ENCODE assay signal across 6 mouse cellular contexts in genomic region chr19:32787388-32787787, GRCm38 (mm10). TPM values are rescaled to one million over a fixed set of nuclear protein-coding genes. Genes with fewer than 3 reads are reported as not detected.
DNase-seq lines count a peak whose midpoint lies in the region; ATAC-seq and TF ChIP-seq lines count a peak whose summit lies in the region.
"Not testable (repeated sequence)": the region's sequence is repeated elsewhere in the genome, so short reads cannot be mapped to it uniquely, and the experiment has no call there.

No protein-coding gene starts in this region.

- 0 out of 2 replicates have a peak overlapping the region, but pooled peaks have one; percentile 32 for H3K4me2 ChIP-seq in CH12.LX (ENCODE audit: insufficient read depth, low read depth, poor library complexity, severe bottlenecking)
- H3K4me2 ChIP-seq in midbrain, embryonic 11.5 days: not testable (repeated sequence)

- H3K4me1 ChIP-seq in CH12.LX (ENCODE audit: control insufficient read depth in 1 of 2, insufficient read depth in 2 of 2): peaks cover 10 to 72% of the 10 kb centered on the region in 2 experiments
- not testable (repeated sequence) for H3K4me1 ChIP-seq in midbrain, embryonic 11.5 days (ENCODE audit: control insufficient read depth, insufficient read depth, low read length)

- H3K36me3 ChIP-seq in CH12.LX (replicated peaks in 1 of 2; ENCODE audit: control insufficient read depth in 1 of 2, insufficient read depth in 1 of 2, low read length in 1 of 2): peaks cover 15 to 44% of the 10 kb centered on the region in 2 experiments
- not testable (repeated sequence) for H3K36me3 ChIP-seq in midbrain, embryonic 11.5 days (ENCODE audit: control insufficient read depth, insufficient read depth, low read length)

- dilution Hi-C loops in CH12.LX (cut with MboI; ENCODE audit: extremely low pct_ligation_motif_present, extremely low pct_unique_long_range_greater_than_20kb, low sequenced_read_pairs): not testable (repeated sequence)

- H3K27me3 ChIP-seq in CH12.LX (replicated peaks); midbrain, embryonic 11.5 days (ENCODE audit: control insufficient read depth, insufficient read depth, low read length): not testable (repeated sequence)

- not testable (repeated sequence) for TF ChIP-seq CTCF in CH12.LX (conservative IDR thresholded peaks at IDR 0.05 in 1 of 2, IDR thresholded peaks at IDR 0.05 in 1 of 2; ENCODE audit: low read depth in 2 of 2, low read length in 2 of 2)

- not testable (repeated sequence) for TF ChIP-seq RAD21 in CH12.LX (IDR thresholded peaks at IDR 0.05; ENCODE audit: low read depth, low read length)

- not testable (repeated sequence) for TF ChIP-seq POLR2A in CH12.LX (IDR thresholded peaks at IDR 0.05; ENCODE audit: low read depth, low read length)

- 49% methylated on average over 4 of the region's 4 CpGs for WGBS in midbrain, embryonic 11.5 days

- H3K27ac ChIP-seq in CH12.LX (ENCODE audit: insufficient read depth, low read depth); midbrain, embryonic 11.5 days (ENCODE audit: low read depth, low read length): not testable (repeated sequence)

- ATAC-seq in midbrain, embryonic 11.5 days (ENCODE audit: low FRiP score): not testable (repeated sequence)

- not testable (repeated sequence) for H3K9ac ChIP-seq in CH12.LX (ENCODE audit: insufficient read depth, low read depth); midbrain, embryonic 11.5 days (ENCODE audit: low read length)

- in situ Hi-C loops in CH12.LX (cut with MboI; ENCODE audit: low pct_ligation_motif_present, low pct_unique_long_range_greater_than_20kb, low sequenced_read_pairs): not testable (repeated sequence)

- TF ChIP-seq EP300 in CH12.LX (IDR thresholded peaks at IDR 0.05; ENCODE audit: low read length): not testable (repeated sequence)

- not testable (repeated sequence) for DNase-seq in CH12.LX (ENCODE audit: extremely low read depth)
- peak; percentile 17 to 18 for DNase-seq in frontal cortex, postnatal 10 days (ENCODE audit: low spot score in 2 of 2)
- DNase-seq in heart, adult 9 months (ENCODE audit: low spot score in 2 of 2): peak; percentile 14 to 28
- peak; percentile 16 for DNase-seq in kidney, postnatal 10 days
- peak; percentile 37 for DNase-seq in layer of hippocampus, adult 9-11 months
- peak; percentile 75 for DNase-seq in midbrain, embryonic 11.5 days (ENCODE audit: low spot score, missing footprints)

- H3K4me3 ChIP-seq in CH12.LX (replicated peaks in 1 of 3; ENCODE audit: low read depth in 2 of 3, low read length in 2 of 3, poor library complexity in 1 of 3); midbrain, embryonic 11.5 days (ENCODE audit: low read depth, low read length): not testable (repeated sequence)

- H3K79me2 ChIP-seq in CH12.LX (replicated peaks; ENCODE audit: control insufficient read depth, extremely low read depth, insufficient read depth, poor library complexity, severe bottlenecking): peaks cover 71% of the 10 kb centered on the region

- H3K9me3 ChIP-seq in CH12.LX (replicated peaks; ENCODE audit: low read length); midbrain, embryonic 11.5 days (ENCODE audit: control insufficient read depth, low read length): not testable (repeated sequence)

RNA-seq across cellular contexts. Expression of gene Pten, which starts 30.1 kb away (rescaled TPM):
- total RNA-seq in CH12.LX (2012; rRNA removed) (24.1 and 28.9 TPM in 2 replicates), CH12.LX (2014; rRNA removed) (41.5 and 47.5 TPM in 2 replicates)
- 30.7 and 36.8 TPM in 2 replicates for polyA plus RNA-seq in CH12.LX (2012; ENCODE audit: insufficient read length, low read depth)
- polyA plus RNA-seq in midbrain, embryonic 11.5 days (2014; fragmentation: Nextera tagmentation; extraction: Ambion mirVana): 9.1 and 9.4 TPM in 2 replicates

RNA-seq across cellular contexts. Expression of gene Atad1, which starts 47.8 kb away (rescaled TPM):
- 78.5 TPM in 2 replicates for total RNA-seq in CH12.LX (2012; rRNA removed)
- 252 and 268 TPM in 2 replicates for total RNA-seq in CH12.LX (2014; rRNA removed)
- 78.9 and 103 TPM in 2 replicates for polyA plus RNA-seq in CH12.LX (2012; ENCODE audit: insufficient read length, low read depth)
- polyA plus RNA-seq in midbrain, embryonic 11.5 days (2014; fragmentation: Nextera tagmentation; extraction: Ambion mirVana): 110 and 114 TPM in 2 replicates
